Comparison of ENCODE assay signal across 6 mouse cellular contexts in the genomic region with DNA sequence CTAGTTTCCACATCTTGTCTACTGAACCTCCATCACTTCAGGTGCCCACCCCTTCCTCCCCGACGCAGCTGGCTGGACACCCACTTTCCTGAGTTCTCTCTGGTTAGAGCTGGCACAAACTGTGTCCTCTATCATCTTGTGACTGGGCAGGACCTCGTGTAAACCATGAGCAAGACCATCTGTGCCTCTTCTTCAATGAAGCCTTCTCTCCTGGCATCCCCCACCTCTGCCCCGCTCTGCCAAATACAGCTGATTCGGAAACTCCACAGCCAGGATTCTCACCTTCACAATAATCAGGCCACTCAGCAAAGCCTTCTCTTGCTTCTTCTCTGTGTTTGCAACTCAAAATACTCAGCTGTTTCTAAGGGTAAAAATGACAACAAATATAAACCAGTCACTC.
A peak's percentile ranks its signal among the peaks of the same experiment; 100 is the strongest.
DNase-seq lines count a peak whose midpoint lies in the region.
"Had no signal": no experiment of that assay in that cellular context is flagged by ENCODE, and none has a peak within 500 bp of the region (broad histone marks: within the 10 kb centered on the region; RNA-seq: fewer than 3 reads in every experiment).

No protein-coding gene starts in this region.

- intact Hi-C loops in left cerebral cortex, postnatal 4 days (cut with DNase I), result no loop called here
- intact Hi-C loops in left cerebral cortex, postnatal 14 days (cut with DNase I), result no loop called here

- DNase-seq in cerebellum, postnatal 10 days, result peak; percentile 79 to 85
- DNase-seq in cerebellum, adult 8-10 months, result no peak
- DNase-seq in left cerebral cortex, postnatal 4 days, result peak; percentile 51
- DNase-seq in left cerebral cortex, postnatal 14 days (ENCODE audit: low spot score in 2 of 2), result no peak
- DNase-seq: adrenal gland, postnatal 25 days; embryo, embryonic 11 days had no signal

Comparison
In these comparisons a context has a peak if more than half of its experiments do, and no peak if none do; other contexts are left out.
1. DNase-seq: peak in cerebellum, postnatal 10 days (2 of 2) and left cerebral cortex, postnatal 4 days (single experiment); none in cerebellum, adult 8-10 months (single experiment) and left cerebral cortex, postnatal 14 days (0 of 2).